Mouse (Mus musculus) adrenal gland (tissue): Measurements from ENCODE around the gene Miga2.

Source experiments
- intact Hi-C: fragments of 180-260 bp; cut with DNase I; formaldehyde crosslinking; loops from one replicate; pipeline ENCODE4 v1.15.1; 2025
- microRNA-seq, 2 experiments: library from miRNA; unstranded; fragments of <30 nt; microRNA quantifications; one replicate each; pipeline ENCODE4; 2019

The Miga2 gene

DNA sequence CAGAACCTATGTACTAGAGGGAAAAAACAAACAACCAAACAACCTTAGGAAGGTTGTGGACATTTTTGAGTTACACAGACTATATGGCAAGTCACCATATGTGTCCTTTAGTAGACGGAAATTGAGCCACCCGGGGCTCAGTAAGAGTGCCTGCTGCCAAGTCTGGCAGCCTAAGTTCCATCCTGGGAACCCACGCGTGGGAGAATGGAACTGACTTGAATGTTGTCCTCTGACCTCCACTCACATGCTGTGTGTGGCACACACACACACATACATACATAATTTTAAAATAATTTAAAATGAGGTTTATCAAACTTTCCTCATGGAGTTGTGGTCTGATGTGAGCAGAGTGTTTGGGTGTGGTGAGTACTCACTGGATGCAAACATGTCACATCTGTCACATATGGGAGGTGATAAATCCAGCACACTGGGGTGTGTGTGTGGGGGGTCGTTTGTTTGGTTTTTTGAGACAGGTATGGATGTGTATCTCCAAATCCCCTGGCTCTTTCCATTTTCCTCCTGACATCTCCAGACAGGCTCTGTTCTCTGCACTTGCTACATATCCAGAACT is 53.6 kb downstream of the Miga2 start:
- intact Hi-C loops, result no loop called here

DNA sequence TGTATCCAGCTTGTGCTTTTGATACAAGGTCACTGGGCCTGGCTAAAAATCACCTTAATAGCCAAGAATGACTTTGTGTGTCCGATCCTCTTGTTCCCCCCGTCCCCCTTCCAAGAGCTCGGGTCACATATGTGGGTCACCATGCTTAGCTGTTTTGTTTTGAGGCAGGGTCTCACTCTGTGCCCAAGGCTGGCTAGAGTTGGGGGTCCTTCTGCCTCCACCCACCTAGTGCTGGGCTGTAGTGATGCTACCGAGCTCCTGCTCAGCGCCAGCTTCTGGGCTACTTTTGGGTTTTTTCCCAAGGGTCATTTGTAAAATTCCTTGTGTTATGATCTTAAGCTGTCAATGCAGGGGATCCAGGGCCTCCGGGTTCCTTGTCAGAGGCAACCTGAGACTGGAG is 54.2 kb downstream of the Miga2 start:
- intact Hi-C loops, result no loop called here

- intact Hi-C loops, result no loop called here
Observed at GRCm38 (mm10) chr2:30419112-30419511, 55.1 kb downstream of the Miga2 start.

DNA sequence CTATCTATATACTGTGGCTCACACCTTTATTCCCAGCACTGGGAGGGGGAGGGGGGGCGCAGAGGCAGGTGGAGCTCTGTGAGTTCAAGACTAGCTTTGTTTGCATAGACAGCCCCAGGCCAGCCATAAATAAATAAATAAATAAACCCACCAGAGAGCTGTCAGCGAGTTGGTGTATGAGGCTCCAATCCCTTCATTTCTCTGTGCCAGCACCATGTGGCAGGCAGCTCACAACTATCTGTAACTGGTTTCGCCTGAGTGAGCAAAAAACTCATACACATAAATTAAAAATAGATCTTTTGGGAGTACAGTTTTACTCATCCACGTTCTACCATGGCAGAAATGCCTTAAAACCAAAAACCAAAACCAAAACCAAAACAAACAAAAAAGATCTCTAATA is 57.4 kb downstream of the Miga2 start:
- intact Hi-C loops, result no loop called here

- intact Hi-C loops, result no loop called here
Observed at GRCm38 (mm10) chr2:30429156-30429555, 65.1 kb downstream of the Miga2 start.

Small RNAs within 50 kb of the gene (microRNA-seq; reads per million reads assigned to microRNA genes)
- gene Gm47292, result 0 reads per million in 2 experiments
